Mouse (Mus musculus) adrenal gland, adult (tissue): ENCODE data around the gene Pla2g1b.
A peak's percentile ranks its signal among the peaks of the same experiment; 100 is the strongest.
"Not testable (repeated sequence)": the region's sequence is repeated elsewhere in the genome, so short reads cannot be mapped to it uniquely, and the experiment has no call there.

Experiments used
- DNase-seq, 2 experiments: peaks; one replicate each; pipeline ENCODE4 v3.0.0; 2022 to 2023; ENCODE audit warnings: low spot score in 1 of 2; ENCODE audit not compliant: inconsistent age in 2 of 2

The Pla2g1b gene

DNA sequence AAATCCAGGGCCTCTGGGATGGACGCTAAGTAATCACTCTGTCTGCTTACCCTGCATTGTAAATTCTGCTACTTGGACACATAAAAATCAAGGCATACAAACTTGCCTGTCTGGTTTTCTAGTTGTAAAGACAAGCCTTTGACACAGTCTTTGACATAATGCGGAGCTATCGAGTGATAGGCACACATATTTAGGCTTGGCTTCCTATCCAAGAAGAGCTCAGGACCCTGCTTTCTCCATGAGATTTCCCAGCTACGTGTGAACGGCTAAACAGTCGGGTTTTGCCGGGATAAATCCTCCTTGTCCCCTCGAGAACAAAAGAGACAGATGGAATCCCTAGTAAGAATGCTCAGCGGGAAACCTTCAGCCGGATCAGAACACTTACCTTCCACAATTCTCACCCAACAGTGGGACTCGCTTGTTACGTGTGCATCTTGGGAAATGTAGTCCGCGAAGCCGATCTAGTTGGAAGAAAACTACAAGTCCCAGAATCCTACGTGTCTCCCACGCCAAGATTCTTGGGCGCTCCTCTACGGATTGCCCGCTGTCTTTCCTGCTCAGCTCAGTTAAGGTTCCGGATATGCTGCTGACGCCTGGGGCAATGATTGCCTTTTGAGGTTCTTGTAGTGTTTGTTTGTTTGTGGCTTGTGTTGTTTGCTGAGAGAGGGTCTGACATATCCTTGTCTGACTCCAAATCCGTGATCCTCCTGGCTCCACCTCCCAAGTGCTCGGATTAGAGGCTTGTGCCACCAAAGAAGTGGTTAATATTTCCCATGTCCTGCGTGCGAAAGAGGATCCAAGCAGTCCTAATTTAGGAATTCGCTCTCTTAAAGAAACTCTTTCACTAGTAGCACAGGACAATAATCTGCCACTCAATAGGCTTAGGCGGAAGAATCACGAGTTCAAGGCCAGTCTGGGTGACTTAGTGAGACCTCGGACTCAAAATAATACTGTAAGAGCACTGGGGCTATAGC is 18.2 kb downstream of the Pla2g1b start, which contains the start of gene Sirt4:
Gene Sirt4 (minus strand): TSS at position 779 of the 974 bp plus-strand sequence.
- peak; percentile 86 to 95 for DNase-seq

DNA sequence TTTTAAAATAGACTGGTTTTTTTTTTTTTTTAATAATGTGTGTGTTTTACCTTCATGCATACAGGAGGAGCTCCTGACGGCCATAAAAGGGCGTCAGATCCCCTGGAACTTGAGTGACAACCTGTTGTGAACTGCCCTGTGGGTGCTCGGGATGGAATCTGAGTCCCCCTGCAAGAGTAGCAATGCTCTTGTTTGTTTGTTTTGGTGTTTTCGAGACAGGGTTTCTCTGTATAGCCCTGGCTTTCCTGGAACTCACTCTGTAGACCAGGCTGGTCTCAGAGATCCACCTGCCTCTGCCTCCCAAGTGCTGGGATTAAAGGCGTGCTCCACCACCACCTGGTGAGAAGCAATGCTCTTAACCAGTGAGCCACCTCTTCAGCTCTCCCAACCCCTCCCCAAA is 18.9 kb downstream of the Pla2g1b start:
- DNase-seq: peak in 1 of 2 experiments; percentile 44

DNA sequence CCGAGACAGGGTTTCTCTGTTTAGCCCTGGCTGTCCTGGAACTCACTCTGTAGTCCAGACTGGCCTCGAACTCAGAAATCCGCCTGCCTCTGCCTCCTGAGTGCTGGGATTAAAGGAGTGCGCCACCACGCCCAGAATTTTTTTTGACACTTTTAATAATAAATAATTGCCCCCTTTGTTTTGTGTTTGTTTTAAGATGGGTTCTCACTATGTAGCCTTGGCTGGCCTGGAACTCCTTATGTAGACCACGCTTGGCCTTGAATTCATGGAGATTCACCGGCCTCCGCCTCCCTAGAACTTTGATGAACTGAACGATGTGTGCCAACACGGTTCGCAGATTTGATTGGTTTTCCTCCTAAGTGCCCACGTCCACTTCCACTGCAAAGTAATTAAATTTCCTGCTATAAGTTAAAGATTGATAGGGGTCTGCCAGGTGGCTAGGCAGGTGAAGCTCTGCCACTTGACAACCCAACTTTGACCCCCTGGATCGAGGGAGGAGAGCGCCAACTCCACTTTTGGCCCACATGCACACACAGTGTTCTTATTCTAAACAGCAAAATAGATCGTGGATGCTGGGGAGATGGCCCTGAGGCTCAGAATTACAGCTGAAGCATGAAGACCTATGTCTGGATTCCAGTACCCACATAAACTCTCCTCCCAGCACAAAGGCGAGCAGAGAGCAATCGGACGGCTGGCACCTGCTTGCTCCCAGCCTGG is 19.6 kb downstream of the Pla2g1b start:
- peak in 1 of 2 experiments; percentile 43 for DNase-seq

DNA sequence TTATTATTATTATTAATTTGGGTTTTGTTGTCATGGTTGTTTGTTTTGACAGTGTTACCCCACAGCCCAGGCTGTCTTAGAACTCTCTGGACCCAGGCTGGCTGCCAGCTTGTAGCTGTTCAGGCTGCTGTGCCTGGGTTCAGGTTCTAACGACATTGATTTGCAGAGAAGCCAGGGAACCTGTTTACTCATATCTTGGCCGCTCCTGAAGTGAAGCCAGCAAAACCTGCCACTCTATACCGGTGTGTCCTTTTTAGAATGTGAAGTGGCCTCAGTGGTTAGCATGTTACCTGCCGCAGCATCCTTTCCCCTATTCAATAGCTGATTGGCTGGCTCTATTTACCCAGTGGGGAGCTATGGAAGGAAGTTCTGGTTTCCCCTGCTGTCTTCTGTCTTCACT is 20.7 kb downstream of the Pla2g1b start:
- DNase-seq: peak in 1 of 2 experiments; percentile 31

DNA sequence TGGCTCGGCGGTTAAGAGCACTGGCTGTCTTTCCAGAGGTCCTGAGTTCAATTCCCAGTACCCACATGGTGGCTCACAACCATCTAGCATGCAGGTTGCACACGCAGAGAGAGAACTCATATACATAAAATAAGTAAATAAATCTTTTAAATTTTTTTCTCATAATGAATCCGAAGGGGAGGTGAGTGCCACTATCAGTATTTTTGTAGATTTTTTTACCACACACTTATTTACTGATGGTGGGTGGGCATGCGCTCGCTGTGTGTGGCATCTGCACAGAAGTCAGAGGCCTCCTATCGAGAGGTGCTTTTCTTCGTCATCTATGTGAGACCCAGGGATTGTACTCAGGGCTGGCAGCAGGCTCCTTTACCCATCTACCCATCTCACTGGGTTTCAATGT is 21.3 kb downstream of the Pla2g1b start:
- peak in 1 of 2 experiments; percentile 30 for DNase-seq

DNA sequence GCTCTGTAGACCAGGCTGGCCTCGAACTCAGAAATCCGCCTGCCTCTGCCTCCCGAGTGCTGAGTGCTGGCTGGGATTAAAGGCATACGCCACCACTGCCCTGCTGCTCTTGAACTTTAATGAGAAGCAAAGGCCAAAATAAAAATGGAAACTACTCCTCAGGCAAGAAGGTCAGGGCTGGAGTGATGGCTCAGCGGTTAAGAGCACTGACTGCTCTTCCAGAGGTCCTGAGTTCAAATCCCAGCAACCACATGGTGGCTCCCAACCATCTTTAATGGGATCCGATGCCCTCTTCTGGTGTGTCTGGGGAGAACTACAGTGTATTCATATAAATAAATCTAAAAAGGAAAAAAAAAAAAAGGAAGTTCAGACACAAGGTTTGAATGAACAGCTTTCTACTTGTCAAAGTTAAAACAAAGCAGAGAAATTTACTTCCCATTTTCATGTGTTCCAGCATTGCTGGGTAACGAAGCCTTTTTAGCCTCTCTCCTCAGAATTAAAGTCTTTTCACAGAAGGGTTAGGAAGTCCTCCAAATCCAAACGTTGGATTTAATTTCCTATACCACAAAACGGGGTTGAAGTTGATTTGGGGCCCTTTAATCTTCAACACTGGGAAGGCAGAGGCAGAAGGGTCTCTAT is 22.0 kb downstream of the Pla2g1b start:
- peak in 1 of 2 experiments; percentile 45 for DNase-seq

DNA sequence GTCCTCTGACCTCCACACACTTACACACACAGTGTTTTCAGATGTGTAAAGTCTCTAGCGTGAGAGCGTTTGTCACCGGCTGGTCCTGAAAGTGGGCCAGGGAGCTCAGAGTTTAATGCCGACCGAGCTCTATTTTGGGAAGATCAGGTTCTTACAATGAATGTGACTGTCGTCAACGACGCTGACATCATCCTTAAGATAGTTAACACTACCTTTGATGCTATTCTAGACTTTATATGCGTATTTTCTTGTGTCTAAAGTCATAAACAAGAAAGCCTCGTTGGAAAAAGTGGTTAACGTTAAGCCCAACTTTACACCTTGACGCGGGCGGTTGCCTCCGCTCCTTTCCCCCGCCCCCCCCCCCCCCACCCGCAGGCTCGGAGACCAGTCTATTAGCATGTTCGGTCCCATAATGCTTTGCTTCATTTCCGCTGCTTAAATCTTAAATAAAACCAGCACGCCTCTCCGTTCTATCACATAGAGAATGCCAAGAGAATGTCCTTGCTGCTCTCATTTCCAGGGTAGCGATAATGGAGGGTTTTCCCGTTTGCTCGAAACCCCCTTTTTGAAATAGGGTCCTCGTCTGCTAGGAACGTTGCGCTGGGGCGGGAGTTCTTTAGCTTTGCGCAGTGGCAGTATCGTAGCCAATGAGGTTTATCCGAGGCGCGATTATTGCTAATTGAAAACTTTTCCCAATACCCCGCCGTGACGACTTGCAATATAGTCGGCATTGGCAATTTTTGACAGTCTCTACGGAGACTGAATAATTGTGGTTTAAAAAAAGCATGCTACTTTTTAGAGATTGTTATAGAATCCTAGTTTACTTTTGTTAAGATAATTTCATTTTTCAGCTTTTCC is 23.0 kb downstream of the Pla2g1b start:
- DNase-seq: peak; percentile 83 to 97

DNA sequence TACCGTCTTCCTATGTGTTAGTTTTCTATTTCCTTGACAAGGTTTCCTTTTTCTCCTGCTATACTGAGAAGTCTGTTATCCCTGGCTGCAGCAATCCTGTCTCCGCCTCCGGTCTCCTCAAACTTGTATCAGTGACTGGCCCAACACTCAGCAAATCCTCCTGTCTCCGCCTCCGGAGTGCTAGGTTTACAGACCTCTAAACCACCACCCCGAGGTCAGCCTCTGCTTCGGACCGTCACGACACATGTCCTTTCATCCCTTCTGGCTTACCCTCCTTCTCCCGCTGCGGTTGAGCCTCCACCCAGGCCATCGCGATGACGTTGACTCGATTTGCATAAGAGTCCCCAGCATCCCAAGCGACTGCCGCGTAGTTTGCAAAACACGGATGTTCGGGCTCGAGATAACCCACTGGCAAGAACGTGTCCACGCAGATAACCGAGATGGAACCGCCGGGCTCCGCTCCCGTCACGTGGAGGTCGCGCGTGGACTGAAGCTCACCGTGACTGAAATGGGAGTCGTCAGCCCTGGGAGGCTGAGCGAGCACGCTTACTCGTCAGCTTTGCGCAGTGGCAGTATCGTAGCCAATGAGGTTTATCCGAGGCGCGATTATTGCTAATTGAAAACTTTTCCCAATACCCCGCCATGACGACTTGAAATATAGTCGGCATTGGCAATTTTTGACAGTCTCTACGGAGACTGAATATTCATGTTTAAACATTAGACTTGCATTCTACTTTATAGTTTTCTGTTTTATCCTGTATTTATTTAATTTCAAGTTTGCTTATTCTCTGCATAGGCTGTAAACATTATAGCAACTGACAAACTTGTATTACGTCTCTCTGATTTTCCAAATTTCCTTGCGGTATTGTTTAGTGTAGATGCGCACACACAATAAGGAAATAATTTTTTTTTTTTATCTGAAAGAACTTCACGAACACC is 23.9 kb downstream of the Pla2g1b start:
- peak; percentile 93 to 98 for DNase-seq

DNA sequence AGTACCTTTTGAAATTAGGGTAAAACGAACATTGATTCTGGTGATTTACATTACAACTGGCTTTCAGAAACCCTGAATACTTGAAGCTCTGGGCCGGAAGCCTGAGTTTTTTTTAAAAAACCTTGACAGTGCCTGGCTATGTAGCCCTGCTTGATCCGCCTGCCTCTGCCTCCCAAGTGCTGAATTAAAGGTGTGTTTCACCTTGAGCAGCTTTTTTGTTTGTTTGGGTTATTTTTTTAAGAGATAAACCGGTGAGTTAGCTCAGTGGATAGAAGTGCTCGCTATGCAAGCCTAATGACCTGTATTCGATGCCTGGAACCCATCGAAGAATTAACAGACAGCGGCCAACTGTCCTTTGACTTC is 24.6 kb downstream of the Pla2g1b start:
- DNase-seq: peak in 1 of 2 experiments; percentile 58

DNA sequence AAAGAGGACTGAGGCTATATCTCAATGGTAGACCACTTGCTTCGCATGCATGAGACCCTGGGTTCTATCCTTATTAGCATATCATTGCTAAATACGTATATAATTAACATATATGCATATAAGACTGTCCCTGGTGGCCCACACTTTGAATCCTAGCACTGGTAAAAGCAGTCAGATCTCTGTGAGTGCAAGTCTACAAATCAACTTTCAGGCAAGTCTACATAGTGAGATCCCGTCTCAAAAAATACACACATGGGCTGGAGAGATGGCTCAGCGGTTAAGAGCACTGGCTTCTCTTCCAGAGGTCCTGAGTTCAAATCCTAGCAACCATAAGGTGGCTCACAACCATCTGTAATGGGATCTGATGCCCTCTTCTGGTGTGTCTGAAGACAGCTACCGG is 25.0 kb downstream of the Pla2g1b start:
- peak in 1 of 2 experiments; percentile 48 for DNase-seq

DNA sequence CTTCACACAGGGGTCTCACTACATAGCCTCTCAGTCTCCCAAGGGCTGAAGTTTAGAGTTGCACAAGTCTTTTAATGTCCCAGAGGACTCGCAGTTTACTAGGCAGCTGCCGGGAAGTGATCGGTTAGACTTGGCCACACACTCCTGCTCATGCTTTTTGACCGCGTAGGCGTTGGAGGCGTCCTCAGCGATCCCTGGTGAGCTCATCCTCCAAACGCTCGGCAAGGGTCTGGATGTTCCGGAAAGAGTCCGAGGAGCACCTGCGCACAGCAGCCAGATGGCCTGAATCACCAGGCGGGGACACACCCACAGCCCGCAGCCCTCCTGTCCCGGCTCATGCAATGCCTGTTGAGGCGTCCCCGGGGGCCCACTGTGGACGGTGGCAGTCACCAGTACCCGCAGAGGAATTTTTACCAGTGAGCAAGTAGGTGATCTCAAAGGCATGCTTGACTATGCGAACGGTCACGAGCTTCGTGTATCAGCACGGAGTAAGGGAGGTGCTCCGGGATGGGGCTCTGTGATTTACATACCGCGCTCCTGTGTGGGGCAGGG is 25.8 kb downstream of the Pla2g1b start:
- DNase-seq: peak; percentile 91 to 93

DNA sequence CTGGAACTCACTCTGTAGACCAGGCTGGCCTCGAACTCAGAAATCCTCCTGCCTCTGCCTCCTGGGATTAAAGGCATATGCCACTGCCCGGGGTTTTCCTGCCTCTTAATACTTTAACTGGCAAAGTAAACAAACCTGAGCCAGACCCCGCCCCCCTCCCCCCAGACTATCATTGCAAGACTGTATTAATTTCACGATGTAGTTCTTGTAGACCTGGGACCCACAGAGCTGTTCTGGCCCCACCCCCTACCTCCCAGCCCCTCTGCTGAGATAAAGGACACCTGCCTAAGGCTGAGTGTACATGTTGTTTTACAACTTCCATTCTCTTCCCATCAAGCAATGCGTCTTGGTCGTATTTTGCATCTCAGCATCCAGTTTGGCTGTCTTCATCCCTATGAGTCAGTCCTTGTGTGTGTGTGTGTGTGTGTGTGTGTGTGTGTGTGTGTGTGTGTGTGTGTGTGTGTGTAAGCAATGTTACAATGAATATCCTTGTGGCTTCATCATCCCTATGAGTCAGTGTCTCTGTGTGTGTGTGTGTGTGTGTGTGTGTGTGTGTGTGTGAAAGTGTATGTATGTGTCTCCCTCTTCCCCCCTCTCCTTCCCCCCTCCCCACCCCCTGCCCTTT is 26.8 kb downstream of the Pla2g1b start:
- DNase-seq: peak in 1 of 2 experiments; percentile 69

DNA sequence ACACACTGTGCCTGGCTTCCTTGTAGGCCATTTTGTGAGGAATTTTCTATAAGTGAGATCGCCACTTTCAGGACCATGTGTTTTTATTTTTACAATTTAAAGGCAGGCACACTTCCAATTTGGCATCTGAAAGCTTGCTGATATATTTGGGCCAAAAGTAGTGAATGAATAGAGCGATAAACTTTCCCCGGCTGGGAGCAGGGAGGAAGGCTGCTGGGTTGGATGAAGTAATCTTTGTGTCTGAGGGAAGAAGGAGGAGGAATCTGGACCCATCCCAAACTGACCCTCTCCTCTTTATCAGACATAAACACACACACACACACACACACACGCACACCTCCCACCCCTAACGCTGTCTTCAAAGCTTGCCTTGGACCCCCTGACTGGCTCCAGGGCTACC is 27.4 kb downstream of the Pla2g1b start:
- DNase-seq: no peak

DNA sequence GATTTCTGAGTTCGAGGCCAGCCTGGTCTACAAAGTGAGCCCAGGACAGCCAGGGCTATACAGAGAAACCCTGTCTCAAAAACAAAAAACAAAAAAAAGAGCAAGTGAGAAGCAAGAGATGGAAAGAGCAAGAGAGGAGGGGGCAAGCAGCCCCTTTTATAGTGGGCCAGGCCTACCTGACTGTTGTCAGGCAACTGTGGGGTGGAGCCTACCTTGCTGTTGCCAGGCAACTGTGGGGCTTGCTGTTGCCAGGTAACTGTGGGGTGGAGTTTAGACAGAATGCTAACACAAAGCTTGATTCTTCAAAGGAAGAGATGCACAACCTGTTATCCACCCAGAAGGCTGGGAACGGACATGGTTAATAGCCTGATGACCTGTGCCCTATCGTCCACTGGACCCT is 29.6 kb downstream of the Pla2g1b start:
- DNase-seq: not testable (repeated sequence)

DNA sequence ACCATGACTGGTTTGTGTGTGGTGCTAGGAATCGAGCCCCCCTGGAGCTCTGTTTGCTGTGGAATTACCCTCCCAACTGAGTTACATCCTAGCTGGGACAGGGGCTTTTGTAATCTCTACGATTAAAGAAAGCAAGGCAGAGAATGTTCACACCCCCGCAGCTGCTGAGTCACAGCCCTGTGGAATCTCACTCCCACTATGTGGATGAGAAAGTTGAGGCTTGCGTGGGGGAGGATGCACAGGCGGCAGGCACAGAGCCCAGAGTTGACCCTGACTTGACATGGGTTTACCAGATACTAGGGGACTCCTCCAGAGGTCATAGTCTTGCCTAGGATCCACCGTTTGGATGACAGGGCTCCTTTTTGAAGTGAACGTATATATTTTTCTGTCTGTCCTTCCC is 31.0 kb downstream of the Pla2g1b start:
- peak in 1 of 2 experiments; percentile 17 for DNase-seq

DNA sequence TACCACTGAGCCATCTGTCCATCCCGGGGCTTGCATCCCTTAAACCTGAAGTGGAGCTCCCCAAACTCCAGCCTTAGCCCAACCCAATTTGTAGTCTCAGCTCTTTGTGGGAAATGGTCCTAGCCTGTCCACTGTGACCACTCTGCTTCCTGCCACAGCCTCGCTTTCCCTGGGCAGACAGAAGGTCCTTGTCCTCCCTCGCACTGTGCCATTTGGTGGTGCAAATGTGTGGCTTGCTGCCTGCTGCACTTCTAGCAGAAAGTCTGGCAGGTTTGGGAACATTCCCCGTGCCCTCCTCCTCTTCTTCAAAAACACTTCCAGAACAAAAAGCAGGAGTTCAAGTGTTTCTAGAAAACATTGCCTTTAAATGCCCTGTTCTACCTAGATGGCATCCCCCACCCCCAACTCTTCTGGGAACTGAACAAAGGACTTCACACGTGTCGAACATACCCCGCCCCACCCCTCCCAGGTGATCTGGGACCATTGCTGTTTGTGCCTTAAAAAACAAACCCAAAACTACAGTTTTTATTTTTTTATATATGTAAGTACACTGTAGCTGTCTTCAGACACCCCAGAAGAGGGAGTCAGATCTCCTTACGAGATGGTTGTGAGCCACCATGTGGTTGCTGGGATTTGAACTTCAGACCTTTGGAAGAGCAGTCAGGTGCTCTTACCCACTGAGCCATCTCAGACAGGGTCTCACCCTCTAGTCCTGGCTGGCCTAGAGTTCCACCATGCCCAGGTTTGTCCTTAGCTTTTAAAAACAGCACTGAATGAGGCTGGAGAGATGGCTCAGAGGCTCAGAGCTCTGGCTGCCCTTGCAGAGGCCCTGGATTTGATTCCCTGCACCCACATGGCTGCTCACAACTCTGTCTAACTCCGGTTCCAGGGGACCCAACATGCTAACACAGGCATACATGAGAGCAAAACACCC is 32.5 kb downstream of the Pla2g1b start:
- peak in 1 of 2 experiments; percentile 18 for DNase-seq

DNA sequence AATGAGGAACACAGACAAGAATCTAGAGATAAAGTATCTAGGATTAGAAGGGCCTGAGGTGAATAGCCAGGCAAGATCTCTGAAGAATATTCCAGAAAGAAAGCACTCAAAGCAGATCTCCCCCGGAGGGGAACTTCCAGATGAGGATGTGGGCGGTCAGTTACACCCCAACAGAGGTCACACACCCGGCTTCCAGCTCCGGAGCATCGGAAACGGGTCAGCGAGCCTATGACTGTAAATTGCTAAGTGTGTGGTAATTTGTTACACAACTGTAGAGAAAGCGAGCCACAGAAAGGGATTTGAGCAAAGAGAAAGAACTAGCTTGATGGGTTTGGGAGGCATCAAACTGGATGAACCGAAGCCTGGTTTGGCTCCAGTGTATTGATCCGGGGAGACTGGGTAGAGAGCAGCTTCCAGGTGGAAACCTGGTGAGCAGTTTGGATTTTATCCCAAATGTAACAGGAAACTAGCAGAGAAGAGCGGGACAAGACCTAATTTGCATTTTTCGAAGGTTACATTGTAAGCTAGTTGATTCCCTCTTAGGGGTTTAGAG is 34.4 kb downstream of the Pla2g1b start:
- DNase-seq: peak in 1 of 2 experiments; percentile 64
